Mouse (Mus musculus): ENCODE data around the gene Tmem140. TPM values are rescaled to one million over a fixed set of nuclear protein-coding genes. Genes with fewer than 3 reads are reported as not detected.

Tmem140 gene
- polyA plus RNA-seq, 1 experiment from 2014 or later, result 1.1 TPM

DNA sequence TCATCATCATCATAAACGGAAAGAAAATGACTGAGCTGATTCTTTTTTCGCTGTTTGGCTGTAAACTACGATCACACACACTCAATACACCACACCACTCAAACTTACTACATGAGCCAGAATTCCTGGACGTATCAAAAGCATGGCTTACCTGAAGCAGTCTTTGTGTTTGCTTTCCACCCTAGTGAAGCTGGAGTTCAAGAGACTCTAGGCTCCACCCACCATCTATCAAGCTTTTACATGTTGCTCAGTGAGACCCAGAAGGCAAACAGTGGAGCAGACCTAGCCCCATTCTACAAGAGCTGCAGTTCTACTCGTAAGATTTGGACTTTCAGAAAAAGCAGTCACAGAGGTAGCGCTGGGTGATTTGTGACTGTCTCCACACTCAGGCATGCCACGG, 39.6 kb downstream of the Tmem140 start:
- WGBS, result 90% methylated on average over 7 of the region's 7 CpGs
- H3K36me3 ChIP-seq, result peaks cover 65% of the 10 kb centered on the region
- H3K9ac ChIP-seq (replicated peaks), result no peak overlapping the region
- H3K4me3 ChIP-seq (replicated peaks), result no peak overlapping the region
- ATAC-seq (ENCODE audit: low FRiP score), result no peak
- H3K4me1 ChIP-seq, result 0 out of 2 replicates have a peak, but pooled peaks cover 7% of the 10 kb centered on the region
- H3K27ac ChIP-seq (replicated peaks), result no peak overlapping the region
- no peaks in the 10 kb centered on the region for H3K9me3 ChIP-seq (replicated peaks)
- H3K4me2 ChIP-seq, result no peak overlapping the region
- no peaks in the 10 kb centered on the region for H3K27me3 ChIP-seq (replicated peaks)

DNA sequence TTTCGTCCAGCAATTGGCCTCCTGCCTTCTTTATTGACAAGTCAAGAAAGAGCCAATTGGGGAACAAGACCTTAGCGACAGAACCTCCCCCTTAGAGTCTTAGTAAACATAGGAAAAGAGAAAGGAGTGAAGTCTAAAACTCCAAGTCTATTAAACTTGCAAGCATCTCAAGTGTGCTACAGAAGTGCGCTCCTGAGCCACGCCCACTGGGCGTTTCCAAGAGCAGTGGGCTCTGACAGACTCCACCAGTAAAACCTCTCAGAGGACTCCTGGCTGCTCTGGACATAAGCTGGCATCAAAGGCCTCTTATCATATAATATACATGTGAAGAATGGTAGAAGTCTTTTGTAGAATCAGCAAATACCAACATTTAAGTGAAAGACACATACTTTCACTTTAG, 40.5 kb downstream of the Tmem140 start:
- no peak overlapping the region for H3K4me2 ChIP-seq
- H3K36me3 ChIP-seq, result peaks cover 64% of the 10 kb centered on the region
- H3K27ac ChIP-seq (replicated peaks), result no peak overlapping the region
- H3K9me3 ChIP-seq (replicated peaks), result no peaks in the 10 kb centered on the region
- 87% methylated on average over 5 of the region's 5 CpGs for WGBS
- H3K9ac ChIP-seq (replicated peaks), result no peak overlapping the region
- no peaks in the 10 kb centered on the region for H3K27me3 ChIP-seq (replicated peaks)
- ATAC-seq (ENCODE audit: low FRiP score), result no peak
- no peak overlapping the region for H3K4me3 ChIP-seq (replicated peaks)
- H3K4me1 ChIP-seq, result 0 out of 2 replicates have a peak, but pooled peaks cover 10% of the 10 kb centered on the region

DNA sequence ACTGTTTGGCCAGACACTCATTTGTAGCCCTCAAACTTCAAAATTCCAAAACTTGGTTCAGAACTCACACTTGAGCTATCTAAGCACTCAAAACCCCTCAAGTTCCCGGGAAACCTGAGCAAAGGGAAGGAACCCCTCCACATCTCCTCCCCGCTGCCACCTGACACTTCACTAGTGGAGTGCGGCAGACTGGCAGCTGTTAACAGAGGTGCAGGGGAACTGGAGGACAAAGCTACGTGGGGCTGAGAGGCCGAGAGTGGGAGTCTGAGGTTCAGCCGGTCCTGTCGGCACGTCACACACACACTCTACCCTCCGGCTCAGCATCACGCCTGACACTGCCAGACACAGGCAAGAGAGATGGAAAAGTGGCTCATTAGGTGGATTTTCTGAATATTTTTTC, 40.9 kb downstream of the Tmem140 start:
- no peak for ATAC-seq (ENCODE audit: low FRiP score)
- Histone ChIP-seq H3K4me3 (replicated peaks) (no peak overlapping the region), H3K36me3 (peaks cover 64% of the 10 kb centered on the region), H3K9me3 (replicated peaks) (no peaks in the 10 kb centered on the region), H3K9ac (replicated peaks) (no peak overlapping the region), H3K27ac (replicated peaks) (no peak overlapping the region), H3K4me1 (peaks cover 14% of the 10 kb centered on the region), H3K27me3 (replicated peaks) (no peaks in the 10 kb centered on the region), H3K4me2 (no peak overlapping the region)
- WGBS, result 93% methylated on average over 10 of the region's 10 CpGs

DNA sequence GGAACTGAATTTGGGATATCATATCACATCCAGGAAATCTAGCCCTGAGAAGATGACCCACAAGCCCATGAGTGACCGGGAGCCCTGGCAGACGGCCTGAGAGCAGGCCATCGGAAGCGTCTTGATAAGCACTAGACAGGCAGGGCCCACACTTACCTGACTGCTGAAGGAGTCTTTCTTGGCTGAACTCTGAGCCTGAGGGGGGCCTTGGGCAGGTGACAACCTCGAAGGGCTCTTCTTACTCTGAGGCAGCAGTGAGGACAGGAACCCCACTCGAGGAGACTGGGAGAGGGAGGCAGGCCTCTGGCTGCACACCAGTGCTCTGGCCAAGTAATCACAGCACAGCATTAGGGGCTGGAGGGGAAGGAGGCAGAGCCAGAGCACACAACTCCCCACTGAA, 41.4 kb downstream of the Tmem140 start:
- H3K27me3 ChIP-seq (replicated peaks), result no peaks in the 10 kb centered on the region
- no peaks in the 10 kb centered on the region for H3K9me3 ChIP-seq (replicated peaks)
- peaks cover 19% of the 10 kb centered on the region for H3K4me1 ChIP-seq
- no peak overlapping the region for H3K4me3 ChIP-seq (replicated peaks)
- H3K9ac ChIP-seq (replicated peaks), result no peak overlapping the region
- WGBS, result 93% methylated on average over 6 of the region's 6 CpGs
- no peak overlapping the region for H3K27ac ChIP-seq (replicated peaks)
- no peak for ATAC-seq (ENCODE audit: low FRiP score)
- no peak overlapping the region for H3K4me2 ChIP-seq
- H3K36me3 ChIP-seq, result peaks cover 59% of the 10 kb centered on the region

DNA sequence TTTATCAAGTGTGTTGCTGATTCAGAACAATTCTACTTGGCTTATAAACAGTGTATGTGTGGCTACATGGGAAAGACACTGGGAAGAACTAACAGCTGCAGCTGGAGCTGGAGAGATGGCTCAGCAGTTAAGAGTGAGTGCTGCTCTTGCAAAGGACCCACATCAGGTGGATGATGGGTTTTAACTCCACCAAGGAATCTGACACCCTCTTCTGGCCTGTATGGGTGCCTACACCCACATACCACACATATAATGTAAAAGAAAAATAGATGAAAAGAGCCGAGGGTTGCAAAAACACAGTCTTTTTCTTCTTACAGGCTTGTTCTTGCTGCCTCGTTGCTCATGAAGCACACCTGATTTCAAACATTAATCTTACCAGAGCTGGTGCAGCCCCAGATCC, 43.2 kb downstream of the Tmem140 start:
- no peak overlapping the region for H3K4me2 ChIP-seq
- ATAC-seq (ENCODE audit: low FRiP score), result no peak

DNA sequence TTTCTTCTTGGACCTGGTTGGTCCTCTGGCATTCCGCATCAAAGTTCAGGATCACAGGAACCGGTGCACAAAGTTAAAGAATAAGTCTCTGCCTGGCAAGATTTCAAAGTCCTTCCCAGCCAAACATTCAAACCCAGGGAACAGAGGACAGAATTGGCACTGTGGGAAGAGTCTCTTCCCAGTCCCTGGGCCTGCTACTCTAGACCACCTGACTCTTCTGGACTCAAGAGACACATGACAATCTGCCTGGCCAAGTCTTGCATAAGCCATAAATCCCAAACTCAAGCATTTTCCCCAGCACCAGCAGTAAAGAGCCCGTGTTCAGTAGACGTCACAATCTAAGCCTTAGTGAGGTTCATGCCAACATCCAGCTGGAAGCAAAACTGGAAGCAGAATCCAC, 43.7 kb downstream of the Tmem140 start:
- 78% methylated on average over 4 of the region's 4 CpGs for WGBS
- peaks cover 27% of the 10 kb centered on the region for H3K4me1 ChIP-seq
- no peak overlapping the region for H3K27ac ChIP-seq (replicated peaks)
- no peak overlapping the region for H3K4me3 ChIP-seq (replicated peaks)
- H3K4me2 ChIP-seq, result no peak overlapping the region
- peaks cover 48% of the 10 kb centered on the region for H3K36me3 ChIP-seq
- no peak for ATAC-seq (ENCODE audit: low FRiP score)
- H3K9ac ChIP-seq (replicated peaks), result no peak overlapping the region
- no peaks in the 10 kb centered on the region for H3K9me3 ChIP-seq (replicated peaks)
- H3K27me3 ChIP-seq (replicated peaks), result no peaks in the 10 kb centered on the region

More for the DNA sequence above, 43.2 kb downstream of the Tmem140 start:
- H3K4me3 ChIP-seq (replicated peaks), result no peak overlapping the region
- H3K27ac ChIP-seq (replicated peaks), result no peak overlapping the region
- H3K4me1 ChIP-seq, result peaks cover 27% of the 10 kb centered on the region
- no peaks in the 10 kb centered on the region for H3K9me3 ChIP-seq (replicated peaks)
- WGBS, result 82% methylated on average over 2 of the region's 2 CpGs
- peaks cover 52% of the 10 kb centered on the region for H3K36me3 ChIP-seq
- H3K9ac ChIP-seq (replicated peaks), result no peak overlapping the region
- H3K27me3 ChIP-seq (replicated peaks), result no peaks in the 10 kb centered on the region

DNA sequence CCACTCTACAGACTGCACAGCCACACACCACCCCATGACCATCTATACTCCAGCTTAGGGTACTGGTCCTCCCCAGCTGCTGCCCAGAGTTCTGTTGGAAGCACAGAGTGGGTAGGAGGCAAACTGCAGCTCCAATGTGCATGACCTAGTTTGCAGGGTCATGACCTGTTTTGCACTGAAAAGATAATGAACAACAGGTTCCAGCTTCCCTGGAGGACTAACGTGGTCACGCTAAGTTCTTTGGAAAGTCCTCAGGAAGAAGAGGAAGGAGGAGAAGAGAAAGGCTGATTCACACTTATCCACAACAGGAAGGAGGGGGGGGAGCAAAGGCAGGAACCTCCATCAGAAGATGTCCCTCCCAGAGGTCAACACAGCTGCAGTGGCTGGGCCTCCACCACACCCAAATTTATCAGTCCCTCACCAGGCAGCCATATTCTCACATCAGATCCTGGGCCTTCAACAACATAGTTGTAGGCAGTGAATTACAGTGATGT, 44.2 kb downstream of the Tmem140 start:
- H3K27me3 ChIP-seq (replicated peaks), result no peaks in the 10 kb centered on the region
- no peak for ATAC-seq (ENCODE audit: low FRiP score)
- no peak overlapping the region for H3K27ac ChIP-seq (replicated peaks)
- peaks cover 44% of the 10 kb centered on the region for H3K36me3 ChIP-seq
- peaks cover 27% of the 10 kb centered on the region for H3K4me1 ChIP-seq
- H3K9me3 ChIP-seq (replicated peaks), result no peaks in the 10 kb centered on the region
- H3K4me2 ChIP-seq, result no peak overlapping the region
- no peak overlapping the region for H3K9ac ChIP-seq (replicated peaks)
- 75% methylated on average over 2 of the region's 2 CpGs for WGBS
- no peak overlapping the region for H3K4me3 ChIP-seq (replicated peaks)

DNA sequence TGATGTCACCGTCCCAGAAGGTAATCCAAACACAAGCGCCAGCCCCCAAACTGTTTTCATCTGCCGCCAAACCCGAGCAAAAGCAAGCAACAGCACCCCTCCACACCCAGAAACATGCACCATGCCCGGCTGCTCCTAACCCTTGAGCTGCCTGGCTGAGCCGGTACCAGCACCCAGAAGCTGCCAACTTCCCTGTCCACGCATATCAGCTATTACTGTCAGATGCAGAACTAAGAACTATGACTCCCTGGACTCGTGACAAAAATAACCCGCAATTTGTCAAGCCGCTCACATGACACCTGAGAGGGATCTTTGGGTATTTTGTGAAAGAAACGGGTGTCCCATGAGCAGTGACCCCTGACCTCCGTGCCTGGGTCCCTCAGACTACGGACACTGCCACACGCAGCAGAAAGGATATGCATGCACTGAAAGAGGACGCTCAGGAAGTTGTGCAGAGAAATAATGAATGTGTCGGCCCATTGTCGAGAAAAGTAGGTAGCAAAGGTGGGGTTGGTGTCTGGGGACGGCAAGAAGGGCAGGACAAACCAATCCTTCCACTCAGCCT, 44.8 kb downstream of the Tmem140 start:
- no peak overlapping the region for H3K4me3 ChIP-seq (replicated peaks)
- H3K9ac ChIP-seq (replicated peaks), result no peak overlapping the region
- H3K27ac ChIP-seq (replicated peaks), result no peak overlapping the region
- H3K4me2 ChIP-seq, result no peak overlapping the region
- H3K4me1 ChIP-seq, result peaks cover 27% of the 10 kb centered on the region
- H3K9me3 ChIP-seq (replicated peaks), result no peaks in the 10 kb centered on the region
- peaks cover 44% of the 10 kb centered on the region for H3K36me3 ChIP-seq
- ATAC-seq (ENCODE audit: low FRiP score), result no peak
- 92% methylated on average over 18 of the region's 18 CpGs for WGBS
- H3K27me3 ChIP-seq (replicated peaks), result no peaks in the 10 kb centered on the region

DNA sequence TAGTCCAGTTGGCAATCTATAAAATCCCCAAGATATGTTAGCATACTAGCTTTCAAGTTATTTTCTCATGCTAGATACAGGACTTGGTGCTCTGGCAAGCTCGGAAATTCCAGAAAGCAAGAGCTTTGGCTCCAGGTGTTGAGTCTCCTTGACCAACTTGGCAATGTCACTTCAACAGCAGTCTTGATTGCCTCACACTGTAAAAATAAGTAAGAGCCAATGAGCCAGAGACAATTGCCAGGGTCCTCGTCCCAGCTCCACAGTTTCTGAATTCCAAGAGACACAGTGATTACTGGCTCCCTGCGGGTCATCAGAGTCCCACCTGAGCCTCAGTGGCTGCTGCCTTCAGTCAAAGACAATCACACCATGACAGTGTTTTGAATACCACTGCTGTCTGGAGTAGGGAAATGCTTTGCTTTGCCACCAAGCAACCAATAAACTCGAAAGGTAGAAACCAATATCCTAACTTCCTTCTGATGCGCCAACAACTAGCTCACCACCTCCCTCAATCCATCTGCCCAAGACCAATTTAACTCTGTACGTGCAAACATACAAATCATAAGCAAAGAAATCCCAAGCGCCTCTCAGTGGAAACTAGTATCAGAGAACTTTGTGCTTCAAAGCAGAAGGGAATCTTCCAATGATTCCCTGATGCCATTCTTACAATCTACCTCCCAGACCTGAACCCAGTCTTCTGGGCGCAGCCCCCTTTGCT, 46.8 kb downstream of the Tmem140 start:
- peaks cover 27% of the 10 kb centered on the region for H3K4me1 ChIP-seq
- no peaks in the 10 kb centered on the region for H3K9me3 ChIP-seq (replicated peaks)
- 39% methylated on average over 8 of the region's 8 CpGs for WGBS
- peak overlapping the region; percentile 64 for H3K4me2 ChIP-seq
- peaks cover 29% of the 10 kb centered on the region for H3K36me3 ChIP-seq
- no peak for ATAC-seq (ENCODE audit: low FRiP score)
- H3K9ac ChIP-seq (replicated peaks), result peak overlapping the region; percentile 72
- peak overlapping the region; percentile 76 for H3K4me3 ChIP-seq (replicated peaks)
- no peaks in the 10 kb centered on the region for H3K27me3 ChIP-seq (replicated peaks)
- peak overlapping the region; percentile 90 for H3K27ac ChIP-seq (replicated peaks)

DNA sequence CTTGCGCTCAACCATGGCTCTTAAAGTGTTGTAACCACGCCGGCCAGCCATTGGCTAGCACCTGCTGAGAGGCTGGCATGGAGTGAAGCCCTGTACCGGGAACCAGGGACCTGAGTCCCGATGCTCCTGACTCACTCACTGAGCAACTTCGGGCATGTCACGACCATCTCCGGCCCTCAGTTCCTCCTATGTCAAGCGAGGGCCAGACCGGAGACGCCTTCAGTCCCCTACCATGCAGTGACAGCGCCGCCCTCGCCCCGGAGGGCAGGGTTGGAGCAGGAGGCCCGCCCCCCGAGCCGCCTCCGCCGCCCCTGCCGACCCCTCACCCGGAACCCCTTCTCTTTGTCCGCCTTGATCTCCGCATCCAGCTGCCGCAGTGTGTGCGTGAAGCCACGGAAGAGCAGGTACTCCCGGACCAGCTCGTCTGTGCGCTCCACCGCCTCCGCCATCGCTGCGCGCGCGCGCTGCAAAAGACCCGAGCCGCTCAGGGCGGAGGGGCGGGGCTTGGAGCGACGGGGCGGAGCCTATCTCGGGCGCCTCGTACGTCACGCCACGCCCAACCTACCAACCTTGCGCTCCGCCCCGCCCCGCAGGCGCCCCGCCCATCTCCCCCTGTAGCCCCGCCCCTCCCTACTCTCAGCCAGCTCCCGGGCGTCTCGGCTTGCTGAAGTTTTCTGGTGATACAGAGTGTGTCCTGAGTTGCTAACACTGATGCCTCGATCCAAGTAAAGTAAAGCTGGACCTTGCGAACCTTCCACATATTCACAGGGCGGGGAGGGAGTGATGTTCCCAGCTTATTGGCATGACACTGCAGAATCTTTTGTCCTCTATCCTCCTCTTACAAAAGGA, 47.6 kb downstream of the Tmem140 start, which contains the start of gene Wdr91:
TSS of gene Wdr91 (minus strand) at position 506 of the 849 bp plus-strand sequence.
- H3K4me2 ChIP-seq, result peak within 1 kb of the TSS; percentile 64
- peak within 1 kb of the TSS; percentile 72 for H3K9ac ChIP-seq (replicated peaks)
- peaks cover 27% of the 10 kb centered on the region for H3K4me1 ChIP-seq
- H3K4me3 ChIP-seq (replicated peaks), result peak within 1 kb of the TSS; percentile 76
- peak within 1 kb of the TSS; percentile 90 for H3K27ac ChIP-seq (replicated peaks)
- no peaks in the 10 kb centered on the region for H3K9me3 ChIP-seq (replicated peaks)
- H3K27me3 ChIP-seq (replicated peaks), result no peaks in the 10 kb centered on the region
- peaks cover 23% of the 10 kb centered on the region for H3K36me3 ChIP-seq
- ATAC-seq (ENCODE audit: low FRiP score), result peak; percentile 96
- WGBS, result under 1% methylated on average over 64 of the region's 64 CpGs

DNA sequence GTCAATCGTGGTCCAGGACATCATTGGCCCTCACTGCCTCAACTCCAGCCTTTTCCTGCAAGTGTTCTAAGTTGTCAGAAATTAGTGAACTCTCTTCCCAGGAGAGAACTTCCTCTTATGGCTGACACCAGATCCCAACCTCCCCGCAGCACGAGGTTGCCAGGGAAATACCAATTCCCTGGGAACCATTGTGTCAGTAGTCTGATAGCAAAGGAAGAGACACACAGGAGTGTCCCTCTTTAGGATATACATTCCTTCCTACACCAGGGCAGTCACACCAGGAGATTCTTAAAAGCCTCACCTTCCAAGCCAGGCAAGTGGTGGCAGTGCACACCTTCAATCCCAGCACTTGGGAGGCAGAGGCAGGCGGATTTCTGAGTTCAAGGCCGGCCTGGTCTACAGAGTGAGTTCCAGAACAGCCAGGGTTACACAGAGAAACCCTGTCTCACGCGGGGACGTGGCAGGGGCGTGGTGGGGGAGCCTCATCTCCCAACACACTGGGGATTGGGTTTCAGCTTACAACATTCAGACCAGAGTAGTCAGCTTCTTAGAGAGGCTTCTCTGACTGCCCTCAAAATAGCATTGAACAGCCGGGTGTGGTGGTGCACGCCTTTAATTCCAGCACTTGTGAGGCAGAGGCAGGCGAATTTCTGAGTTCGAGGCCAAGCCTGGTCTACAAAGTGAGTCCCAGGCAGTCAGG, 50.5 kb downstream of the Tmem140 start:
- WGBS, result 85% methylated on average over 13 of the region's 13 CpGs
- H3K4me1 ChIP-seq, result peaks cover 17% of the 10 kb centered on the region
- no peaks in the 10 kb centered on the region for H3K27me3 ChIP-seq (replicated peaks)
- H3K9ac ChIP-seq (replicated peaks), result no peak overlapping the region
- H3K27ac ChIP-seq (replicated peaks), result no peak overlapping the region
- H3K4me2 ChIP-seq, result no peak overlapping the region
- no peak for ATAC-seq (ENCODE audit: low FRiP score)
- H3K4me3 ChIP-seq (replicated peaks), result no peak overlapping the region
- no peaks in the 10 kb centered on the region for H3K9me3 ChIP-seq (replicated peaks)
- no peaks in the 10 kb centered on the region for H3K36me3 ChIP-seq
